Mouse (Mus musculus) forelimb bud, embryonic 11.5 days (tissue): ENCODE results near the gene Pcdh7.

ENCODE experiments used
- DNase-seq: peaks from one replicate; pipeline ENCODE4 v3.0.0-alpha.2; 2012; ENCODE audit warnings: low read depth, low spot score

Pcdh7 gene

GRCm38 (mm10) chr5:57796337-57796736 is 78.6 kb downstream of the Pcdh7 start:
- no peak for DNase-seq

GRCm38 (mm10) chr5:57797951-57798670 is 80.3 kb downstream of the Pcdh7 start:
- DNase-seq: no peak

GRCm38 (mm10) chr5:57803108-57803507 is 85.3 kb downstream of the Pcdh7 start:
- DNase-seq: no peak

GRCm38 (mm10) chr5:57803890-57804289 is 86.1 kb downstream of the Pcdh7 start:
- DNase-seq: no peak

GRCm38 (mm10) chr5:57807350-57807749 is 89.6 kb downstream of the Pcdh7 start:
- DNase-seq: no peak

GRCm38 (mm10) chr5:57810641-57811040 is 92.9 kb downstream of the Pcdh7 start:
- peak; percentile 60 for DNase-seq

GRCm38 (mm10) chr5:57815964-57816589 is 98.3 kb downstream of the Pcdh7 start:
- no peak for DNase-seq

- DNase-seq: no peak
Measured at GRCm38 (mm10) chr5:57819788-57820187, 102.0 kb downstream of the Pcdh7 start.

- DNase-seq: no peak
Measured at GRCm38 (mm10) chr5:57821099-57821498, 103.3 kb downstream of the Pcdh7 start.

GRCm38 (mm10) chr5:57828437-57828836 is 110.7 kb downstream of the Pcdh7 start:
- no peak for DNase-seq

- DNase-seq: no peak
Measured at GRCm38 (mm10) chr5:57837150-57837549, 119.4 kb downstream of the Pcdh7 start.

- DNase-seq: no peak
Measured at GRCm38 (mm10) chr5:57841357-57842119, 123.8 kb downstream of the Pcdh7 start.

- no peak for DNase-seq
Measured at GRCm38 (mm10) chr5:57847500-57847899, 129.7 kb downstream of the Pcdh7 start.

- DNase-seq: no peak
Measured at GRCm38 (mm10) chr5:57850111-57850510, 132.3 kb downstream of the Pcdh7 start.

GRCm38 (mm10) chr5:57857316-57857715 is 139.5 kb downstream of the Pcdh7 start:
- peak; percentile 44 for DNase-seq

GRCm38 (mm10) chr5:57864254-57864653 is 146.5 kb downstream of the Pcdh7 start:
- no peak for DNase-seq

- no peak for DNase-seq
Measured at GRCm38 (mm10) chr5:57865256-57865655, 147.5 kb downstream of the Pcdh7 start.

GRCm38 (mm10) chr5:57866097-57866496 is 148.3 kb downstream of the Pcdh7 start:
- no peak for DNase-seq

- no peak for DNase-seq
Measured at GRCm38 (mm10) chr5:57867906-57868305, 150.1 kb downstream of the Pcdh7 start.

GRCm38 (mm10) chr5:57868702-57869101 is 150.9 kb downstream of the Pcdh7 start:
- peak; percentile 29 for DNase-seq

GRCm38 (mm10) chr5:57870727-57871126 is 153.0 kb downstream of the Pcdh7 start:
- DNase-seq: no peak

- no peak for DNase-seq
Measured at GRCm38 (mm10) chr5:57884982-57885381, 167.2 kb downstream of the Pcdh7 start.
